Mouse (Mus musculus) CH12F3 (cell line): ENCODE results near the gene Polr3b.

Experiments used
- in situ Hi-C: fragments of 300-500 bp; cut with MboI; formaldehyde crosslinking; loops from 2 replicates; pipeline ENCODE4 v1.14.3; 2020; ENCODE audit warnings: low sequenced_read_pairs

The Polr3b gene

DNA sequence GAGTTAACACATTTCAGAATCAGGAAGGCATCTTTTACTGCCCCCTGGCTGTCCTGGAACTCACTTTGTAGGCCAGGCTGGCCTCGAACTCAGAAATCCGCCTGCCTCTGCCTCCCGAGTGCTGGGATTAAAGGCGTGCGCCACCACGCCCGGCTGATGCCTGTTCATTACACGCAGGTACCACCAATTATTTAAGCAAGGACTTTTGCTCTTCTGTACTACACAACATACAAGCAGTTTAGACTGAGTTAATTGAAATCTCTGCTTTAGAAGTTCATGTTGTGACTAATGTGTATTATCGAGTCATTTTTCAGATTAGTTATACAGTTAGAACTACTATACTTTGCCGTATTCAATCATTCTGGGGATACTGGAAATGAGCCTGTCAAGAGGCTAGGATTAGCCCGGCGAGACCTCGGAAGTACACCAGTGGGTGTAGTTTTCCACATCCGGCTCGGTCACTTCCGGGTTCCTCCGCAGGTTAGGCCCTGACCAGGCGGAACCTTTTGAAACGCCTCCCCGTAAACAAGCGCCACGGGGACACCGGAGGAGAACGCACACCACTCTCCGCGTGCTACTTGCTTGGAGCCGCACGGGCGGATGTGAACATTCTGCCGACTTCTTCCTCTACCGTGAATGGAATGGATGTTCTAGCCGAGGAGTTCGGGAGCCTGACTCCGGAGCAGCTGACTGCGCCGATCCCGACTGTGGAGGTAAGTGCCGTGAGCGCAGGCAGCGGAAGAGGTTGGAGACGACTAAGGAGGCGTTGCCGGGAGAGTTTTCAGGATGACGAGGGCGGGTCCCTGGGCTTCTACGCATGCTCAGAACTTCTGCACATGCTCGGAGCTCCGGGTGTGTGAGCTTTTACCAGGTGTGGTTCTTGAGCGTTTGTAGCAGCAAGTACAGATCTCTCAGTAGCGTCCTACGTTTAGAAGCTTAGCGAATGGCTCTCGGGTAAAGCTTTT is at the start of gene Polr3b:
Polr3b (plus strand) TSS at position 467 of the 965 bp plus-strand sequence.
- in situ Hi-C loops: no loop called here

DNA sequence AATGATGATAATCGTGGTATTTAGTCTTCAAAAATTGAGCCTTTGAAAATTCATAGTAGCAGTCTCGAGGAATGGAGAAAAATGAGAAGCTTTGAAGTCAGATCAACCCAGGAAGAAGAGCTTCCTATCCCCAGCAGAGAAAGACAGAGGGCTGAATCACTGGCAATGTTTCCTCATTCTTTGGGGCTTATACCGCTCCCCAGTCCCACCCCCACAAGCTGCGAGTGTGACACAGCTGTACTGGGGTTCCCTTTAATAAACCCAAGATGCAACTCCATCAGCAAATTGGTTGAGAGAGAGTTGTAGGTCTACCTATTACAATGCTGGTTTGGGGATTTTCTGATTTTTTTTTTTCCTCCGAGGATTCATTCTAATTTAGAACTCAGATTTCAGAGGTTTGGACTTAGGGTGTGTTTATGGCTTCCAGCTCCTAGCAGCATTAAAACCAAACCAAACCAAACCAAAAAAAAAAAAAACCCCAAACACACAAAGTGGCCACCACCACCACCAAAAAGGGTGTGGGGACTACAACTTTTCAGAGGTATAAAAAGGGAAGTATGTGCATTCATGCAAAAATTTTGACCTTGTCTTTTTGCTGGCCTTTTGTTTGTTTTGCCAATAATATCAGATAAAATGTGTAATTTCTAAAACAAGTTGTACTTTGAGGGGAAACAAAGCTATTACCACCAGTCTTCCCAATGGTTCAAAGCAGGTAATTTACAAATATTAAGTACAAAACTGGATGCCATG is 48.2 kb upstream of the Polr3b start:
- in situ Hi-C loops: no loop called here

DNA sequence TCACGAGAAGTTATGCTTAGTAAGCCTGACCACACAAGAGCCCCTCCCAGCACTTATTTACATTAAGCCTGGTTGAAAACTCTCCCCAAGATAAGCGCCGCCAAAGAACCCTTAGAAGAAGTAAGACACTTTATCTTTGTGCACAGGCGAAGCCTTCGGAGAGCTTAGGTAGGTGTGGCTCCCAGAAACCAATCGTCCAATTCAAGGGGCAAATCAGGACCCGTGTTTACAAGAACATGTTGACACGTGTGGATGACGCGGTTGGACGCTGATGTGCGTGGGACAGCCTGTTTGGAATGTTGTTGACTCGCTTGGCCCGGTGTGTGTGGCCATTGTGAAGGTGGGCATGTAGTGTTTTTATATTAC is 46.1 kb upstream of the Polr3b start:
- in situ Hi-C loops: no loop called here

DNA sequence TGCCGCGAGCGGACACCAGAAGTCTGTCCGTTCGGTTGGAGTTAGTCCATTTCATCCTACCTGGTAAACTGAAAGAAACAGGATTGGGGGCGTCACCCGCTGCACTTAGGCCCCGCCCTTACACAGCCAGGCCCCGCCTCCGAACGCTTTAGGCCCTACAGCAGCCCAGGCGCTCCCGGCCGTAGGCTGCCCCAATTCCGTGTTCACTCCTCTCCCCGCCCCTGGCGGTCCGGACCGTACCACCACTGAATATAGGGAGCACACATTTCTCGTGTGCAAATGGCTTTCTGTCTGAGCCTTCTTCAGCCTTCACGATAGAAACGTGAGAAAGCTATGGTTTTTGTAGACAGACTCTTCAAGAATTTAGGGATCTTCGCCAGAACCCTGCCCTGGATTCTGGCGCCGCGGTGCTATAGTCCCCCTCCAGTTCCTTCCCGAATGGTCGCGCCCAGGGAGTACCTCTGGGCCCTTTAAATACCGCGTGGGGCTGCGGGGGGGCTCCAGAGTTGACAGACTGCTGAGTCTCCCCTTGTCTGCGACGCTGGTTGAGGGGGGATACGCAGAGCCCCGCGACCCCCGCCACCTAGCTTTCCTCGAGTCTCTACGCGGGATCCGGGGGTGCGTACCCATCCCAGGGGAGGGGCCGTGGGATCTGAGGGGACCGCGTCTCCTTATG is 45.6 kb upstream of the Polr3b start, which contains the start of gene Tcp11l2:
Tcp11l2 (plus strand) TSS at position 232 of the 676 bp plus-strand sequence.
- in situ Hi-C loops: no loop called here

DNA sequence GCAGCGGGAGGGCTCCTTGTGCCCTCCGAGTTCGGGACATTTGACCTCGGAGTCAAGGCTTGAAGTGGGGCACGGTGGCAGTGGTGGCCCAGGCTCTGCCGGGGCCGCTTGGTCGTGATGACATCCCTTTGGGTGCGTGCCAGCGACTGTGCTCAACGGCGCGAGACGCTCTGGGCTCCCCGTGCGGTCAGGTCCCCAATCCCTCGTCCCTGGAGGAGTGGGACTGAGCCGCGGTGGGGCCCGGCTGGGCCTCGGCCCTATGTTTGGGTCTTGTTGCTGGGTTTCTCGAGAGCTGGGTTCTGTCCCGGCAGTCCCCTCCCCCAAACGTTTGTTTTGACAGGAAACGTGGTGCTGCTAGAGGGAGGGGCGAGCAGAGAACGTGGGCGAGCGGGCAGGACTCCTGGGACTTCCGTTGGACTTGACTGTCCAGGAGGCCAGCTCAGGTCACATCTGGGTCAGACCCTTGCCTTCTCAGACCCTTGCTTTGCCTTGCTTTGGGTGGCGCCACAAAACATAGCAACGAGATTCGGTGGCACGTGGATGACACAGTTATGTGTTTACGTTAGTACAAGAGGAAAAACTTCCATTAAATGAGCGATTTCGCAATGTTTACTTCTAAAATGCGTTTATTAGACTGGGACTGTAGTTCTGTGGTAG is 44.9 kb upstream of the Polr3b start:
- in situ Hi-C loops: no loop called here

DNA sequence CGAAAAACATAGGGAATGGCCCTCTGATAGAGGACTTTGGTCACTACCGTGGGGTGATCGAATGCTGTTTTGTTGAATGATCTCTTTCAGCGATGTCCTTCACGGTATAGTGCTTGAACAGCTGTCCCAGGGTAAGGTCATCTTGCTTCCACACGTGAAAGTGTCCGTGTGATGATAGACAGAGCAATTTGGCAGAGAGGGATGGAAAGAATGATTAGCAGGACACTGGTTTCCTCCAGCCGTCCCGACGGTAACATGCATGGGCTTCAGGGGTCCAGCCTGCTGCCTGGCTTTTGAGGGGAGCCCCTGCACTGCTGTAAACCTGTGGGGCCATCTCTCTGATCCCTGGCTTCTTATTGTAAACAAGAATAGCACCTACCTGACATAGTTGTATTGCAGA is 43.4 kb upstream of the Polr3b start:
- in situ Hi-C loops: no loop called here

DNA sequence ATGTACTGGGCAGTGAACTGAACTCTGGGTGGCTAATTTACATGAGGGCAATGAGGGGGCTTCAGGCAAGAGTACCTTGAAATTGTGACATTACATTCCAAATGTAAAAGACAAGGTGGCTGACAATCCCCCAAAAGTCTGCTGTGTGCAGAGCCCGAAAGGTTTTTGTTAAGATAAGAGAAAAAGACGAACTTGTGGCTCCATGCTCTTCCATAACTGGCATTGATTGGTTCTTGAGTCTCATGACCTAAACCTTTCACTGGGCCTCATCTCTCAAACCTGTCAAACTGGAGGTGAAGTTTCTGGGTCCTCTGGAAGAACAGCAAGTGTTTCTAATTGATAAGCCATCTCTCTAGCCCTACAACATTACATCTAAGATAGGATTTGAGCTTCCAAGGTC is 42.6 kb upstream of the Polr3b start:
- in situ Hi-C loops: no loop called here

DNA sequence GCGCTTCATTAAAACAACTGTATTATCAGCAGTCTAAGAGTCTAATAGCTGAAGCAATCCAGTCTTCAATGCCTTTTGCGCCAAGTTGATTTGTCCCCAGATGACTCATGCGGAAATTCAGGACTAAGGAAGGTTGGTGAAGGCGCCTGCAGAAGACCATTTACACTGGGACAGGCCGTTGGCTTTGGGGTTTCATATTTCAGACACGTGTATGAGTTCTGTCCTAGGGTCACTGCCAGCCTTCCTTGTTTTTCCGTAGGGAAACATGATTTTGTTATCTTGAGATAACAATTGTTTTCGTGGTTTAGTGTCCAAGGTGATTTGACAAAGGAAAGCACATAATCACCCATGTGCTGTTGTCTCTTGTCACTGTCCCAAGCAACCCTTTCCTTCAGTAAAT is 40.9 kb upstream of the Polr3b start:
- in situ Hi-C loops: no loop called here

DNA sequence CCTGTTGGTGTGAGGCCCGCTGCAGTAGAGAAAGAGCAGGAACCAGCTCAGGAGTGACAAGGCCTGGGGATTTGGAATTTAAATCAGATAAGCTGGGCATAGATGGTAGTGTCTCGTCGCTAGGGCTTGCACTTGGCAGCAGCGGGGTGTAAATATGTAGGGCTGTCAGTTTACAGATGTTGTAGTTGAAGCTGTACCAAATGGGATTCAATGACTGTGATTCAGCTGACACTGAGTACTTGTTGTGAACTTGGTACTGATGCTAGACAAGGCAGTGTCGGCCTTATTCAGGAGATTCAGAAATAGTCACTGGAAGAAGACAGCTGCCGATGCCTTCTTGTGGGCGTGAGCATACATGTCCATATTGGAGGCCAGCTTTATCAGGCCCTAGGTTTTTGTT is 39.9 kb upstream of the Polr3b start:
- in situ Hi-C loops: no loop called here

DNA sequence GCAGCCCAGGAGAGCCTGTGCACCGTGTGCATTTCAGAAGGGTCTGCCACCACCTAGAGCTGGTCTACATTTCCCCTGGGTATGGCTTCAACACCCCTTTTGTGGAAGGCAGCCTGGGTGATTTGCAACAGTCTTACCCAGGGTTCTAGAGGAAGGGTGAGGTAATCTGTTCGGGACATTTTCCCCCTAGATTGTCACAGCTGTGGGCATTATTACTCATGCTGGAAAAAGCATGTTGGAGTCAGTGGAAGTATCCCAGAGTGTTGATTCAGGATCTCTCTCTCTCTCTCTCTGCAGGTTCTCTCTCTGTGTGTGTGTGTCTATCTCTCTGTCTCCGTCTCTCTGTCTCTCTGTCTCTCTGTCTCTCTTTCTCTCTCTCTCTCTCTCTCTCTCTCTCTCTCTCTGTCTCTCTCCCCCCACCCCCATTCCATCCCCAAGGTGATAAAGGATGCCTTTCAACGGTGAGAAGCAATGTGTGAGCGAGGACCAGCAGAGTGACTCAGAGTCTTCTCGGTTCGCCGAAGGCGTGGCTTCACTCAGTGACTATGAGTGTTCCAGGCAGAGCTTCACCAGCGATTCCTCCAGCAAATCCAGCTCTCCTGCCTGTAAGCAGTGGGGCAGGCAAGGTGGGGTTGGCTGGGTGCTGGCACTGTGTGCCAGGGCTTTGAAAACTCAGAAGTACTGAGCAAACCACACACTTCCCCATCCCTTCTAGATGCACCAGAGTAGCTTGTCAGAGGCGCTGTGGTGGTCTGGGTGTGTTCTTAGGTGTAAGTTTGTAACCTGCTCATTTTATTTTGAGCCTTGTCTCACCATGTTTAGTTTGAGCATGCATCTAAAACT is 37.4 kb upstream of the Polr3b start:
- in situ Hi-C loops: no loop called here

DNA sequence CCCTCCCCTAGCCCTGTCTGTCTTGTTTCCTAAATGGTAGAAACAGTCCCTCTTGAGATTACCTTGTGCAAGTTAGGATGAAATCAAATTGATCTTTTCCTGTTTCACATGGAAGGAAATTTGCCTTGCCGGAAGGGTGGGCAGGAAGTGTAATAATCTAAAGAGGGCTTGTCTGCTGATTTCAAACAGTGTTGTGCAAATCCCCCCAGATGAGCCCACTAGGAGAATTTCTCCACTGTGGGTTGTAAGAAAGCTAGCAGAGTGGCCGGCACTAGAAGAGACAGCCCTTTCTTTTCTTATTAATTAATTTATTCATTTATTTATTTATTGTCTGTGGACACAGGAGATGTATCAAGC is 36.8 kb upstream of the Polr3b start:
- in situ Hi-C loops: no loop called here

DNA sequence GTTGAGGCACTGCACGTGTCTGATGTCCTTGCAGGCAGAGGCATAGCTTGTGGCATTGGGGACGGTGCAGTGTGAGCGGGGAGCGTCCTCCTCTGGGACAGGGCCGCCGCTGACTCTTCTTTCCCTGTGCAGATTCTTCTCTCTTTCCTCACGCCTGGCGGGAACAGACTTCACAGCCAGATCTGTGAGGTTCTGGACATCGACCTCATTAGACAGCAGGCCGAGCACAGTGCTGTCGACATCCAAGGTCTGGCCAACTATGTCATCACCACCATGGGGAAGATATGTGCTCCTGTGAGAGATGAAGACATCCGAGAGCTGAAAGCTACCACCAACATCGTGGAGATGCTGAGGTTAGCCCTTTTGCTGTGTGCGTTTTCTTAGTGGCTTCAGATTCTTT is 31.1 kb upstream of the Polr3b start:
- in situ Hi-C loops: no loop called here

DNA sequence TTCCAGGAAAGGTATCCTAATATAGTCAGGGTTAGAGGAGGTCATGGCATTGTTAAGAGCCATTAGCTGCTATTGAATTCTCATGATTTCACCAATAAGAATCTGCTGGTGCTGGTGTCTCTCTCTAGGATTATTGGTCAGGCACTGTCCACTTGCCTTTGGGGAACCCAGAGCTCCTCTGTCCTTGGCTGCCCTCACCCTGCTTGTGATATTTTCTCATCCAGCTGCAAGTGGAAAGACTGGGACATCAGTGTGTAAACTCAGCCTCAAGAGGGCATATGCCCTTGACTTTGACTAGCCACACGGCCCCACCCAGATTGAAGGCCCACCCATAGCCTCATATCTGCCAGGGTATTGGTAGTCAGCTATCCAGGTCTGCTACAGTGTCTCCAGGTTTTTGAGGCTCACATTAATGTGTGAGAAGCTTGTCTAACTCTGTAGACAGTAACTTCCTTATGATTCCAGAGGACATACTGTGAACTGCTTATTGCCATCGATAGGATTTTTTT is 30.4 kb upstream of the Polr3b start:
- in situ Hi-C loops: no loop called here

DNA sequence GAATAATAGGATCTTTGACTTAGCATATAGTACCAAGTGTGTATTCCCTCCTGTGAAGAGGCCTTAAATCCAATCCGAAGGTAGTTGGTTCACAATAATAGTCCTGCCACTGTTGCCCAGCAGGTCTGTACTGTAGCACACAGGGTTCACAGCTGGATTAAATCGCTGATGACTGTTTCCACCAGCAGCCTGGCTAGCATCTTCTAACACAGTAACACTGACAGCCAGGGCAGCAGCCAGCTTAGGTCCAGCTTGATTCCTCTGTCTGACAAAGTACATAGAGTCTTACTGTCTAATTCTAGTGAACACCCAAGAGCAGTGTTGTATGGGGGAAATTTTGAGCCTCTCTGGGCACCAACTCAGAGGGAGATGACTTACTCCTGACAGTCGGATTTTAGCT is 29.3 kb upstream of the Polr3b start:
- in situ Hi-C loops: no loop called here

DNA sequence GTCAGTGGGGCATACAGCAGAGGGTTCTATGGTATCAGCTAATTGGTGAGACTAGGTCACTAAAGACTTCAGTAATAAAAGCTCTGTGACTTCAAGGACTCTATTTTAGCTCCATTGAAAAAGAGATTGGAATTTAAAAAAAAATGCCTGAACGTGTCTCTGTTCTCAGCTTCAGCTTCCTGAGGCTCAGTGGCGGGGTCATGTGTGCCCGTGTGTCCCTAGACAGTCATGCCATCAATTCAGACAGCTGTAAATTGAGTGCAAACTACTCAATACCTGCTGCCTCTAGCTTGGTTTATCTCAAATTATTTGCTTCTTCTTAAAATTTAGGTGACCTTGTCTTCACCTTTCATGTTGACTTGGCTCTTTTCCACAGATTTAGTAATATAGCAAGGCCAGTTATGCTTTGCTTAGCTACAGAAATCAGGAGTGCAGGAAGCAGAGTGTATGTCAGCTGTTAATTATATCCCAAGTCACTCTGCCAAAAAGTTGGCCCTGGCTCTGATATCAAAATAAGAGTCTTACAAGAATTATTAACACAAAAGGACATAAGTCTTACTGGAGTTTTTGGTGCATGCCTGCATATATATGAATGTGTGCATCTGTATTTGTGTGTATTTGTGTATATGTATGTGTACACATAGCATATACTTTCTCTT is 24.8 kb upstream of the Polr3b start:
- in situ Hi-C loops: no loop called here

DNA sequence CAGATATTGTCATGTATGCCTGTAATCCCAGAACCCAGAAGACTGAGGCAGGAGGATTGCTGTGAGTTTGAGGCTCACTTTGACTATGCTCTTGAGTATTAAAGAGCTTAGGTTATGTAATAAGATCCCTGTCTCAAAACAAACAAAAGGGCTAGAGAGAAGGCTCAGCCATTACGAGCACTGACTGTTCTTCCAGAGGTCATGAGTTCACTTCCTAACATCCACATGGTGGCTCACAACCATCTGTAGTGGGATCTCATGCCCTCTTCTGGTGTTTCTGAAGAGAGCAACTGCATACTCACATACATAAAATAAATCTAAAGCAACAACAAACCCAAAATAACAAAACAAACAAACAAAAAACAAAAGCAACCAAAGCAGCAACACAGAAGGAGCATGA is 23.9 kb upstream of the Polr3b start:
- in situ Hi-C loops: no loop called here

DNA sequence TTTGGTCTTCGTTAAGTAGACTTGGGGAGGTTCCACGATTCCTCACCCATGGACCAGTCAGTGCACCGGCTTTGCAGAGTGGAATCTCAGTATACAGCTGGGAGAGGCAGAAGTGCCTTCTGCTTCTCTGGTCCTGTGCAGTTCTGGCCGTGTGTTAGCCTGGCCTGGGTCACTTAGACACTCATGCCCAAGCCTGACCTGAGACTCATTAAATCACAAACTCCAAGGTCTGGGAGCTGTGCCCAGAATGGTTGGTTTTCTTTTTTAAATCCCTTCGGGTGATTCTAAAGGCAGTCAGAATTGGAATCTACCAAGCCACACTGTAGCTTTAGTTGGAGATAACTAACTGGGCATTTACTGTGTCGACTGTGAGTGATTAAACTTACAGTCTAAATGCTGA is 22.0 kb upstream of the Polr3b start:
- in situ Hi-C loops: no loop called here

DNA sequence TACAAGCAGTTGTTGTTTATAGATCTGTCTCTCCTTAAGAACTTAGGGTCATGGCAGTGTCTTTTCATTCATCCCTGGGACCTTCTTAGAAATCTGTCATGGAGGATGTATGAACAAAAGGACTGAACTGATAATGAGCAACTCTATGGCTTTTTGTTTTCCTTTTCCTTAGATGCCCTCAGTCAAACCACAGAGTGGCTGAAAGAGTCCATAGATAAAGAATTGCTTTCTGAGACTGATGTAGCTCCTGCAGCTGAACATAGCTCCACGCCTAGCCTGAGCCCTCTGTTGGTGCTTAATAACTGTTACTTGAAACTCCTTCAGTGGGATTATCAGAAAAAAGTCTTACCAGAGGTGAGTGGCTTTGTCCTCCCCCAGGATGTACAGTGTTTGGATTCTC is 17.8 kb upstream of the Polr3b start:
- in situ Hi-C loops: no loop called here

DNA sequence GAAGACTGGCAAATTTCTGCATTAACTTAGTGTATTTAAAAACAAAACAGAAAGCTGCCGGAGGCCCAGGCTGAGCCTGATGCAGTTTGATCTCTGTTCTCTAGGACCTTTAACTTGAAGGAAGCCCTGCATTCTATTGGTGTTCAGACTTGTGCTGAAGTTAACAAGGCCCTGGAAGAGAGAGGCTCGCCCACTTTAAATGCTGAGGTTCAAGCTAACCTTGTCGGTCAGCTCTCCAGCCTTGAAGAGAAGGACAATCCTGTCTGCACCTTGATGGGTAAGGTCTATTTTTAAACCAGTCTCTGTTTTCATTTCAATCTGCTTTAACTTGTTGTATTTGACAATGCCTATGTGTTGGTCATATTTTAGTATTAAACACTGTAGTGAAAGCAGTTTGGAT is 13.7 kb upstream of the Polr3b start:
- in situ Hi-C loops: no loop called here
